Mouse (Mus musculus) kidney, adult 2 months (tissue): ENCODE data around the gene Tmem229b.

Experiments
- CTCF ChIP-seq: fragments of 200-500 bp; conservative IDR thresholded peaks from 2 replicates; pipeline ENCODE4 v1.5.1; 2011; ENCODE audit warnings: low read depth, mild to moderate bottlenecking, control low read depth, low read length, moderate library complexity, mixed read lengths; ENCODE audit not compliant: insufficient read depth, insufficient read length
- POLR2A ChIP-seq: fragments of 200-500 bp; IDR thresholded peaks from one replicate; pipeline ENCODE4 v1.6.1; 2011; ENCODE audit warnings: low read depth, low read length, control low read depth

DNA sequence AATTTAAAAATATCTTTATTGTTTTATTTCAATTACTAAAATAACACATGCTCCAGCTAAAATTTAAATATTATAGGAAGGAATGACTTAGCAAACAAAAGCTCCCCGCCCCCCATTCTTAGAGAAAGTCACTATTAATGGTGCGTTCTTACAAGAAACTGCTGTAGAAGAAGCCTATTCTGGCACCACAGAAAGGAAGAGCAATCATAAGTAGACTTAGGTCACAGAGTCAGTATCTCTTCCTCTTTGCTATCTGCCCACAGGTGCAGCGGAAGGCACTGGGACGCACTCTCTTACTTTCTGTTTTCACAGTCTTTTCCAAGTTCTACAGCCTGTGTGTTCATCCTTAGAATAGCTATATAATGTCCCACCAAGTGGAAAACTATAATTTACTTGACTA lies 31.6 kb downstream of the Tmem229b start:
- no peak for TF ChIP-seq CTCF
- no peak for TF ChIP-seq POLR2A
